Mouse (Mus musculus): ENCODE data around the gene Pigf. TPM values are rescaled to one million over a fixed set of nuclear protein-coding genes. Genes with fewer than 3 reads are reported as not detected.

Pigf gene
- total RNA-seq, 1 experiment from 2014 or later: 35.6 TPM

- peak; percentile 83 to 84 for ATAC-seq (replicated peaks in 1 of 2; ENCODE audit: insufficient read depth in 1 of 2, low FRiP score in 2 of 2, low TSS enrichment in 1 of 2, low read depth in 1 of 2, poor library complexity in 2 of 2, severe bottlenecking in 2 of 2)
Measured at GRCm38 (mm10) chr17:86957968-86958367, 67.2 kb downstream of the Pigf start.

DNA sequence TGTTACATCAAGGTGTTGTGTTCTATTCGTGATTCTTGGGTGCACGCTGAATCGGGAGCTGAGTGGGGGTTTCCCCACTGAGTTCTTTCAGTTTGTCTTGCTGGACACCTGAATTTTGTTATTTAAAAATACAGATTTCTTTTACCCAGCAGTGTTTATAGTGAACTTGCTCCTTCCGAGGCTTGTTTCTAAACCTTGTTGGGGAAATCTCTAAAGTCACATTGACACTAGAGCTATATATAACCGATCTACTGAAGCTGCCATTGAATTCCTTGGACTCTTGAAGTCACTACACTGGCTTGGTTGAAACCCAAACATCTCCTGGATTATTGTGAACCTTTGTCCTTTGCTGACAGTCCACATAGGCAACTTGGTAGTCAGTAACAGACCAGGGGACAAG lies 68.0 kb downstream of the Pigf start:
- no peak for ATAC-seq (replicated peaks in 1 of 2; ENCODE audit: insufficient read depth in 1 of 2, low FRiP score in 2 of 2, low TSS enrichment in 1 of 2, low read depth in 1 of 2, poor library complexity in 2 of 2, severe bottlenecking in 2 of 2)

DNA sequence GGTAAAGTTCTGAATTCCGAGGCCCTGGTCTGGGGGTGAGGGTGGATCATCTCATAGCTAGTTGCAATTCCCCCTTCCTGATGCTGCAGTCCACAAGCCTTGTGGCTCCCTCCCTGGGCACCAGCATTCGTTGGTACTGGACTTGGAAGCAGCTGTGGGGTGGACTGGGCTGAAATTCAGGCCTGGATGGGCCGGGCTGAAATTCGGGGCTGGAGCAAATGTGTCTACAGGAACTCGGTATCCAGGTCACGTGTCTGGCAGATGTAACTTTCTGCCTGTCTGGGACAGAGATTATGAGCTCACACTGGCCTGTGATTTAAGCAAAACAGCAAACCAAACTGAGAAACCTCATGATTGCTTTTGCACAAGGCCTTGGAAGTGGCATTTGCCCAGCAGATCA lies 76.4 kb downstream of the Pigf start:
- no peak for ATAC-seq (replicated peaks in 1 of 2; ENCODE audit: insufficient read depth in 1 of 2, low FRiP score in 2 of 2, low TSS enrichment in 1 of 2, low read depth in 1 of 2, poor library complexity in 2 of 2, severe bottlenecking in 2 of 2)

DNA sequence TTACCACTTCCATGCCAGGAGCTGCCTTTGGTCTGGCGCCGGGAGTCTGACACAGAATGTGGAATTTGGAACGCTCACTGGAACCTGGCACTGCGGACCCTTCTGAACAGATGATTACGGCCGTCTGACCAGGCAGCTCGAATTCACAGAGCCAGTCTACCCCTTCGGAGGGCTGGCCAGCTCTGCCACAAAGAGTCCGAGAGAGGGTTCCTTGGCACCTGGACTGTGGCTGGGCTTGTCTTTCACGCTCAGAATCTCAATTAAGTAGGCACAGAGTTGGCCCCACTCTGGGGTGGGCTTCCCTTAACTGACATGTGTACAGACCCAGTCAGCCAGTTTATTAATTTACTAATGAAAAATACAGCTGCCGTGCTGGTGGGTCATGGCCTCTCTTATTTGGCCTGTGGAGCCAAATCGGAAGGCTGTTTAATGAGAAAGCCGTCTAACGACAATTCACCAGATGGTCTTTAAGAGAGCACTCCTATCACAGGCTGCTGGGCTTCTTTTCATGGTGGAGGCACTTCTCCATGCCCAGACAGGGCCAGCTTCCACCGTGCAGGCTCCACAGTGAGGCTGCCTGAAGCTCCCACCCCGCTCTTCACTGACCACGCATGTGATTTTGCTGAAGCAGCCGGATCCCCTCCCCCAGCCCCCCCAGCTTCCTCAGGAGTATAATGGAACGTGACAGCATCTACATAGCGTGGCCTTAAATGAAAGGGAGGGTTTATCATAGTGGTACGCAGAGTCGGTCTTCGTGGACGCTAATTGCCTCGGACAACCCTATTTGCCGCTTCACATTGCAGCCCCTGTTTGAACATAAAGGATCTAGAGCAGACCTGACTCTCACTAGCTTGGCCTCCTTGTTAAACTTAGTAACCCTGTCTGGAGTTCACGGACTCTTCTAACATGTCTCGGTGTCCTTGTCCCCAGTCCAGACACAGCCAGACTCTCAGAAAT lies 77.1 kb downstream of the Pigf start, which contains the start of gene Atp6v1e2:
TSS of gene Atp6v1e2 (minus strand) at position 58 of the 957 bp plus-strand sequence.
- no peak for ATAC-seq (replicated peaks in 1 of 2; ENCODE audit: insufficient read depth in 1 of 2, low FRiP score in 2 of 2, low TSS enrichment in 1 of 2, low read depth in 1 of 2, poor library complexity in 2 of 2, severe bottlenecking in 2 of 2)

Other genes with a start within 250 kb of the Pigf start
- gene Tmem247, start 108.1 kb downstream of the Pigf start, total RNA-seq (2017): not detected in 2 replicates
- not detected in 2 replicates for gene Atp6v1e2, start 77.5 kb downstream of the Pigf start, total RNA-seq (2017)
- gene Rhoq, start 62.3 kb downstream of the Pigf start, total RNA-seq (2017): 12.7 and 15.2 TPM in 2 replicates
- 68.8 and 78.7 TPM in 2 replicates for gene Cript, start 144 bp upstream of the Pigf start, total RNA-seq (2017)
- 16.4 and 20.0 TPM in 2 replicates for gene Socs5, start 82.3 kb upstream of the Pigf start, total RNA-seq (2017)
- gene Mcfd2, start 240.5 kb upstream of the Pigf start, total RNA-seq (2017): 76.9 and 81.4 TPM in 2 replicates